Mouse (Mus musculus) adrenal gland, adult 18-20 months (tissue): Measurements from ENCODE around the gene Samd8. TPM values are rescaled to one million over a fixed set of nuclear protein-coding genes. Genes with fewer than 3 reads are reported as not detected.

Source experiments
- DNase-seq, 2 experiments: peaks; one replicate each; pipeline ENCODE4 v3.0.0; 2021 to 2022; ENCODE audit warnings: low spot score in 2 of 2
- total RNA-seq, 2 experiments: library from RNA; stranded (reverse); gene quantifications; 1 replicate in 1 of 2; 2 replicates in 1 of 2; pipeline ENCODE4 v1.2.3; 2021

Samd8 gene
- total RNA-seq, 2 experiments from 2014 or later: 45.1 to 52.9 TPM

DNA sequence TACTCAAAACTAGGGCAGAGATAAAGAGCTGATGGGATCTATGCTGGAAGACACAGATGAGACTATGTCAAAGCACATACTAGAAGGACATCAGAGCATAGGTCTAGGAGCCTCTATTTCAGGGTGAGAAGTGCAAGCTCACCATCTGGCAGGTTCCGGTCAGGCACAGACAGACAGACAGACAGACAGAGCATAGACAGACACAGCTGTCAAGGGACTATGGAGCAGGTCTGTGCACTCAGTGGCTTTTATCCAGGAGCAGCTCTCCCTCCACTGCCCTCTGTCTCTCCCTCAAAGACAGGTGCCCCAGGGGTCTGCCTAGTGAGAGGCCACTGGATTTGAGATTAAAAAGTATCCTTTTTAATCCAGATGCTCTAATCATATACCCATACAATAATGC is 6.2 kb upstream of the Samd8 start:
- no peak for DNase-seq

GRCm38 (mm10) chr14:21745149-21745548 is 5.2 kb upstream of the Samd8 start:
- no peak for DNase-seq

GRCm38 (mm10) chr14:21746251-21746650 is 4.1 kb upstream of the Samd8 start:
- DNase-seq: no peak

- no peak for DNase-seq
Measured at GRCm38 (mm10) chr14:21746846-21747245, 3.5 kb upstream of the Samd8 start.

GRCm38 (mm10) chr14:21747436-21748141 is 2.7 kb upstream of the Samd8 start:
- DNase-seq: no peak

DNA sequence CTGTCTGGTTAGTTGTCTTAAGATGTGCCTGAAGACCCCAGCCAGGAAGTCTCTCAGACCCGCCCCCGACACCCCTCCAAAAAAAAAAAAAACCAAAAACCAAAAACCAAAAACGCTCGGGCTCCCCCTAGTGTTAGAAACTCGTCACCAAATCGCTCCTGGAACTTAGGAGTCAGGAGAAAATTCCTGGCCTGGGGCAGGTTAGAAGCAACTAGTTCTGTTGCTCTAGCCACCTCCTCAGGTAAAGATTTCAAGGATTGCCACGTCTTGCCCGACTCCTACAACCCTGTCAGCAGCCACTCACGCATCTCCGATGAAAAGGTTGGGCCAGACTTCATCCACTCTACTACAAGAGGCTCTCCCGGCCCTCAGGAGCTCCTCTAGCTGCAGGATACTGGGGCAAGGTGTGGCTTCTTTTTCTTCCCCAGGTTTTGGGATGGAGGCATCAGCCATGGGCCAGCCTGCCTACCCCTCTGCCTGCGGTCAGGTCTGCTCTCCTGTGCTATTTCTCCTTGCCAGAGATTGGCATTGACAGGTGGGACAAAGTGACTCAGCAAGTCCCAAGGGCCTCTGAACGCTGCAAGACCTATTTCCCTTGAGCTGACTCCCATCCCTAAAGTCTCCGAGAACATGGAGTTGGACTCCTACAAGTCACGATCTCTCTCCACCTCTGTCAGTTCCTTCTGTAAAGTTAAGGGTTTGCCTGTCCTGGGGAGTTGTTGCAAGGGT is 2.0 kb upstream of the Samd8 start:
- DNase-seq: peak; percentile 53 to 59

GRCm38 (mm10) chr14:21750881-21751542 is 681 bp downstream of the Samd8 start, which contains the start of gene Dusp13:
Gene Dusp13, minus strand, starts transcription at chr14:21751181.
- peak; percentile 61 to 66 for DNase-seq

DNA sequence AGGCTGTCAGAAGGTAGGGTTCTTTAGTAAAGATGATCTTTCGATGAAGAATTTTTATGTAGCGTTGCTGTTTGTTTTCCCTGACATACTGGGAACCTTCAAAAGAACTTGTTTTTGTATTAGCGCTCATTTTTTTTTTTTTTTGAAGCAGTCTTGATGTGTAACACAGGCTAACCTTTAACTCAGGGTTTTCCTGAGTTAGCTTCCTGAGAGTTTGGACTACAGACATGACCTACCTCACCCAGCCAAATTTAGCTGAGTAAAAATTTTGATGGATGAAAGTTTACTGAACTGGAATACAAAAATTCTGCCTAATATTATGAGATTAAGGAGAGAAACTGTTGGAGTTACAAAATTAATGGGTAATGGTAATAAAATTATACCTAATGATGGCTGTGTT is 2.1 kb downstream of the Samd8 start:
- DNase-seq: no peak

- DNase-seq: no peak
Measured at GRCm38 (mm10) chr14:21753367-21753766, 3.0 kb downstream of the Samd8 start.

DNA sequence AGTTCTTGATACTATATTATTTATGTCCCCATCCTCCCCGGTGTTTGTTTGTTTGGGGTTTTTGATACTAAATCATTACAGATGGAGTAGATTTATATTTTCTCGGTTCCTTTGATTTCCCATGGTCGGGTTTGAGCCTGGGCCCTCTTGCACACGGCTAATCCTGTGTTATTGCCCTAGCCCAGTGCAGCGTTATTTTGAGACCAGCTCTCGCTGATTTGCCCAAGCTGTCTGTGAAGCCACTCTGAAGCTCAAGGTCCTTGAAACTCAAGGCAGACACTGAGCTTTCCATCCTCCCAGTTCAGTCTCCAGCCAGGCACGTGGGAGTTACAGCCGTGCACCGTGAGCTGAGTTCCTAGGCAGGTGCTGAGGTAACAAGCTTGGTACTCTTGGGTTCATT is 11.2 kb downstream of the Samd8 start:
- no peak for DNase-seq

- no peak for DNase-seq
Measured at GRCm38 (mm10) chr14:21763736-21764135, 13.4 kb downstream of the Samd8 start.

GRCm38 (mm10) chr14:21764646-21765045 is 14.3 kb downstream of the Samd8 start:
- DNase-seq: no peak

GRCm38 (mm10) chr14:21765754-21766397 is 15.5 kb downstream of the Samd8 start:
- no peak for DNase-seq

- no peak for DNase-seq
Measured at GRCm38 (mm10) chr14:21766398-21766958, 16.1 kb downstream of the Samd8 start.

GRCm38 (mm10) chr14:21772506-21773281 is 22.4 kb downstream of the Samd8 start:
- no peak for DNase-seq

- DNase-seq: no peak
Measured at GRCm38 (mm10) chr14:21773946-21774345, 23.6 kb downstream of the Samd8 start.

DNA sequence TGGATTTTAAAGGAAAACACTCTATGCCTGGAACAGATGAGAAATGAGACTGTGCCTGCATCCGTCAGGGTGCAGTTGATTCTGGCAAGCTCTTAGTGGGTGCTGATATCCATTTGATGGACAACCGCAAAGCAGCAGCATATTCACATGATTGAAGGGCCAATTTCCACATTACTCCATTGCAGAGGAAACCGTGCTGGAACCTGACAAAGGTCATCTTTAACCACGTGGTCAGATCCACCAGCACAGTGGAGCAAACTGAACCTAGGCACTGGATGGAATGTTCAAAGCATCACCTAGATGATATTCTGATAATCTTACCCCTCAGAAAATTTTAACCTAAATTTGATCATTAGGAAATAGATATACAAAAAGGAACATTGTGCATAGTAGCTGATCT is 25.9 kb downstream of the Samd8 start:
- DNase-seq: no peak

DNA sequence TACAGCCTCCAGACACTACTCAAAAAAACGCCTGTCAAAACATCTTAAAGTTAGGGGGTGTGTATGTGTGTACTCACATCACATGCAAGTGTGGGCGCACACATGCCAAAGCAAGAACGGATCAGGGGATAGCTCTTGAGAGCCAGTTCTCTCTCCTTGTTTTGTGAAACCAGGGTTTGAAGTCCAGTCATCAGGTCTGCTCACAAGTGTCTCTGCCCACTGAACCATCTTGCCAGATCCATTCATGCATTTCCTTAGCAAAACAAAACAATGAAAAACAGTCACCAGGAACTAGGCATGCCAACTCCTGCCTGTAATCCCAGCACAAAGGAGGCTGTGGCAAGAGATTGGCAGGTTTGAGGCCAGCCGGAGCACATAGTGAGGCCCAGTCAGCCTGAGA is 36.2 kb downstream of the Samd8 start:
- DNase-seq: no peak

- DNase-seq: no peak
Measured at GRCm38 (mm10) chr14:21787374-21787773, 37.0 kb downstream of the Samd8 start.

- DNase-seq: no peak
Measured at GRCm38 (mm10) chr14:21788121-21788520, 37.8 kb downstream of the Samd8 start.
